Mouse (Mus musculus) hematopoietic stem cell, adult 5-6 weeks (primary cell): ENCODE measurements around the gene Cldn34b2. TPM values are rescaled to one million over a fixed set of nuclear protein-coding genes. Genes with fewer than 3 reads are reported as not detected.
"Not testable (repeated sequence)": the region's sequence is repeated elsewhere in the genome, so short reads cannot be mapped to it uniquely, and the experiment has no call there.

ENCODE experiments used
- ATAC-seq, 2 experiments: fragments of 125-278 bp in 1 of 2; replicated peaks in 1 of 2; 2 replicates each; pipeline ENCODE4 v1.8.0; 2016 to 2017; ENCODE audit warnings: inconsistent platforms in 2 of 2, mild to moderate bottlenecking in 2 of 2, moderate number of reproducible peaks in 2 of 2, low read depth in 1 of 2, moderate TSS enrichment in 1 of 2; ENCODE audit not compliant: low FRiP score in 2 of 2, poor library complexity in 2 of 2, severe bottlenecking in 2 of 2, insufficient read depth in 1 of 2, low TSS enrichment in 1 of 2
- total RNA-seq: library from RNA; stranded (forward); fragments of 172-1452, 232-1000 nt; gene quantifications from 2 replicates; pipeline ENCODE4 v1.2.3, GENCODE M21; 2017

The Cldn34b2 gene
- not detected in 2 replicates for total RNA-seq

DNA sequence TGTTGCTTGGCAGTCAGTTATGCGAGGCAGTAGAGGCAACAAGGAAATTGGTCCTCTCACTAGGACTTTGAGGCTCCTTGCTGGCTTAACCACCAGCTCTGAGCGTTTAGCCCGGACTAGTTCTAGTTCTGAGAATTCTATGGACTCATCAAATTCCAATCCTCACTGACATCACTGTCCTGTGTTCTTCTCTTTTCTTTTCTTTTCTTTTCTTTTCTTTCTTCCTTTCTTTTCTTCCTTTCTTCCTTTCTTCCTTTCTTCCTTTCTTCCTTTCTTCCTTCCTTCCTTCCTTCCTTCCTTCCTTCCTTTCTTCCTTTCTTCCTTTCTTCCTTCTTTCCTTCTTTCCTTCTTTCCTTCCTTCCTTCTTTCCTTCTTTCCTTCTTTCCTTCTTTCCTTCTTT is at the start of gene Cldn34b2:
Cldn34b2 (minus strand) TSS at position 101 of the 400 bp plus-strand sequence.
- ATAC-seq = not testable (repeated sequence)

DNA sequence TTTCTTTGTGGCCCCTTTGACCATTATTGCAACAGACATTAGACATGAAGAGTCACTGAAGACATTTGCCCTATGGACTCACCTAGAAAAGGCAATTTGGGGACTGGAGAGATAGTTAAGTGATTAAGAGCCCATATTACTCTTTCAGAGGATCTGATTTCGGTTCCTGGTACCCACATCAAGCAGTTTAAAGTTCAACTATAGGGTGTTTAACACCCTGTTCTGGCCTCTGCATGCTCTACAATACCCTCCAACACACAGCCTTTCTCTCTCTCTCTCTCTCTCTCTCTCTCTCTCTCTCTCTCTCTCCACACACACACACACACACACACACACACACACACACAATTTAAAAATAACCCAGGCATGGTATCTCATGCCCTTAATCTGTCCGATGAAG is 49.4 kb upstream of the Cldn34b2 start:
- ATAC-seq = no peak

DNA sequence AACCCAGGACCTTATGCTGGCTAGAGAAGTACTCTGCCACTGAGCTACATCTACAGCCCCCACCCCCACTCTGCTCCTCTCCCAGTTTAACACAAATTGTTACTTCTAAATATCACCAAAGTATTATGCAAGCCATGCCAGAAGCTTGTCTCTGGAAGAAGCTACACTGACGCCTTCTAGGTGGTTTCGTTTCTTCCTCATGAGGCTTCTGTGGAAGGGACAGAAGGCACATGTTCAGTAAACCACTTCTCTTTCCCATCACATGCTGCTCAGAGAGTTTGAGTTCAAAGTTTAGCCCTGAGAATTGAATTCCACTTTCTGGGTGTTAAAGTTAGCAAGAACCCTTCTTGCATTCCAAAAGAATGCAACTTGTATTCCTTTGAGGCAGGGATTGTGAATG is 49.0 kb upstream of the Cldn34b2 start:
- ATAC-seq = peak in 1 of 2 experiments; percentile 62; a peak in 1 of 4 replicates

DNA sequence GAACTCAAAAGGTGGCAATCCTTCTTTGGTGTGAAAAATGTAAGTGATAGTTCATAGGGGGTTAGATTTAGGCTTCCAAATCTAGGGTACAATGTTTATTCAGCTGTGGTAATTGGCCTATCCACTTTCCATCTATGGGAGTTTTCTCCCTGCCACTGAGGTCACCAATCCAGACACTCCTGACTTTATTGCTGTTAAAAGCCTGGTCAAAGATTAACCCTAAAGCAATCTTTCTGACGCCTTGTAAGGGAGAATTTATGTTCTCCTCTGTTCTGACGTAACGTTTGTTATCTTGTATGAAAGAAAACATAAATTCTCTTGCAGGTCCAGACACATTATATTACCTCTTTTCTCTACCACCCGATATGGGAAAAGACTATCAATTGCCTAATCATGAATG is 47.4 kb upstream of the Cldn34b2 start:
- no peak for ATAC-seq

DNA sequence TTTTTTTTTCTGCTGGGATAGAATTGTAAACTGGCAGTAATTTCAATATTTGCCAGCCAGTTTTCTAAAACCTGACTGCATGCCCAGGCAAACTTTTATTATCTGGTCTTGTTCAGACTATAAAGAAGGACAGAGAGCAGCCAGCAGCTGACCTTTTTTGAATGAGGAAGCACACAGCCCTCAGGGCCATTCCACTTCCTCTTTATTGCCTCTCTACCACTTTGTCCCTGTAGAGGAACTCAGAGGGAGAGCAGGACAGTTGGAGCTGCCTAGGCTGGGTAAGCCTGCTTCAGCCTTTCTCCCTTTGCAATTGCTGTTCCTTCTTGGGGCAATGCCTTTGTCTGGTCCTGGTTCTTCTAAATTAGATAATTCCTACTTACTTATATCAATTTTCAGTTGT is 44.1 kb upstream of the Cldn34b2 start:
- peak; percentile 98 to 100 for ATAC-seq

DNA sequence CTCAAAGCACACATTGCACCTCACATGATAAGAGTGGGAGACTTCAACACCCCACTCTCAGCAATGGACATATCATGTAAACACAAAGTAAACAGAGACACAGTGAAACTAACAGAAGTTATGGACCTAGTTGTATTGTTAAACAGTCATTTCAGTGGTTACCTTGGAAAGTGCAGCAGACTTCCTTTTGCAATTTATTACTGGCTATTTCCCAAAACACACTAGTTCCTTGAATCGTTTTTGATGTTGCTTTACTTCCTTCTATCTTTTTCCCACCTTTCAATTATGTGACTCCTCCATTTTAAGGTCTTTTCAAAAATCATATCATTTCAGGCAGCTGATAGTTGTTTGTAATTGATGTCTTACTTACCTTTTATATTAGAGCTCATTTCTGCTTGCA is 43.5 kb upstream of the Cldn34b2 start:
- ATAC-seq = no peak

DNA sequence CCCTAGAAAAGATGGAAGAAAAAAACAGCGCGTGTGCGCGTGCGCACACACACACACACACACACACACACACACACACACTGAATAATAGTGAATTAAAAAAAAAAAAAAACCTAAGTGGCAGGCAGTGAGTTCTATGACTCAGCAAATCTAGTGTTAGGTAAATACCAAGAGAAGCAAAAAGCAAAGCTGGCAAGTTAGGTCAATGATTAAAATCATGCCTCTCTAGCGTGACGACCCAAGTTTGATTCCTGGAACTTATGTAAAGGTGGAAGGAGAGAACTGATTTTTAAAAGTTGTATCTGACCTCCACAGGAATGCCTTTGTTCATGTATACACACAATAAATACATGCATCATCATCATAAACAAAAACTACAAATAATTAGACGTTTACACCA is 41.7 kb upstream of the Cldn34b2 start:
- ATAC-seq = no peak

DNA sequence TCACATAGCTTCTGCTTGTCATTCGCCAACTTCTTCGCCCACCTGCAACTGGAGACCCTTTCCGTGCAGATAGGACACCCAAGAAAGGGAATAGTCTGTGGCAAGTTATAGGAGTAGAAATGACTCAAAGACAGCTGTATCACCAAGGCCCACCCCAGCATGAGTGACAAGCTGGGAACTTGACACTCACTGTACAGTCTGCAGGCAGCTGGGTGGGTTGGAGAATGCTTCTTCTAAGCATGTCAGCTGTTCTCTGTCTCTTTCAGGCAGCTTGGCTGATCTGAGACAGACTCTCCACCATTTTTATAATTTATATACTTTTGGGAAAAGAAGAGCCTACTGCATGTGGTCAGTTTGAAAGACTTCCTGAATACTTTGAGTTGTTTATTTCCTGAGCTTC is 39.5 kb upstream of the Cldn34b2 start:
- no peak for ATAC-seq

DNA sequence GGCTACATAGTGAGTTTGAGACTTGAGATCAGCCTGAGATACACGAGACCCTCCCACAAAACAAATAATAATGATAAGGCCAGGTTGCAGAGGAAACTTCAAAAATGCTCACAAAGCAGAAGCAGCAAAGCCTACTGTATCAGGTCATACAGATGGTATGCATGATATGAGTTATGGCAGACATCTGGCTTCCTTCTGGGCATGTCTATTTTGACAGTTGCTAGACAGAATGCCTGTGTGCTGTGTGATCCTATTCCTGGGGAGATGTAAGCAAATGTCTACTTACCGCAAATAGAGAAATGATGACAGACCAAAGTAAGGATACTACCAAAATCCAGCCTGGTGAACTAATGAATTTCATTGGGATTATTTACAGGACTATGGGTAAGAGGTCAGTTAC is 38.1 kb upstream of the Cldn34b2 start:
- ATAC-seq = no peak

DNA sequence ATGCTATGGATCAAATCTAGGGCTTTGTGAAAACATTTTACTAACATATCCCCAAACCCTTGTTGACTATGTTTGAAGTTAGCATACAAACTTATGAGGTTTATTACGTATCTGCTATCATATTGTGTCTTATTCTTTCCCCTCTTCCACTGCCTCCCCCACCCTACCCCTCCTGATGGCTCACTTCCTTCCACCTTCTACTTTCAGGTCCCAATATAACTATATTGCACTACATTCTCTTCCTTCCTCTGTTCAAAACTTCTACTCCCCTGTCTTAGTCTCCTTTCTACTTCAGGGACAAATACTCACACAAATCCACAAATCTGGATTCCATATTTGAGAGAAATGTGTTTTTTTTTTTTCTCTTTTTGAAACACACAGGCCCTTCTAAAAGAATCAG is 35.3 kb upstream of the Cldn34b2 start:
- ATAC-seq = no peak

DNA sequence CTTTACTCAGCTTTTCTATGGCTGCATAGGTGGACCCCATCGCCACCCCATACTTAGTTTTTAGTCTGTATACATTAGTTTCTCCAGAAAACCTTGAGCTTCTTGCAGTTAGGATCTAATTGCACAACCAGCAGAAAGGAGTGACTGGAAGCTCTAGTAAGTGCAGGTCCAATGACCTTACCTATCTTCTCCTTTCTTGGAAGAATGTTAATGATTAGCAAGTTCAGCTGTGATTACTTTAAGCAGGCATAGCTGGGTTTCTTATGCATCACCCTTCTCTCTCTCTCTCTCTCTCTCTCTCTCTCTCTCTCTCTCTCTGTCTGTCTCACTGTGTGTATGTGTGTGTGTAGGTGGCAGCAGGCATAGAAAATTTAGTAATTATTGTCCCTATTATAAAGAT is 23.7 kb upstream of the Cldn34b2 start:
- ATAC-seq = no peak

DNA sequence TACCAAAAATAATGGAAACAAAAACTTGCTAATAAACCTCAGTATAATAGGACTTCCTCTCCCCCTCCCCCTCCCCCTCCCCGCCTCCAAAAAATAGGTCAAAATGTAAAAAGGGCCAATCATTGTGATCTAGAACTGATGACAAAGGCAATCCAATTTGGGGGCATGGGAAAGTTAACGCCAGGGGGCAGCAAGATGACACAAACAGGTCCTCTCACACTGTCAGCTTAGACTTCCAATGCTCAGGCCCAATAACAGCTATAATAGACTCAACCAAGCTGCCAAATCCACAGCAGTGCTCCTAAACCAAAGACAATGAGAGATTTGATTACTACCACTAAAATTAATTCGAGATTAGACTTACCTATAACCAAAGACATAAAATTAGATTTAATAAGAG is 16.5 kb upstream of the Cldn34b2 start:
- peak; percentile 87 to 88 for ATAC-seq

DNA sequence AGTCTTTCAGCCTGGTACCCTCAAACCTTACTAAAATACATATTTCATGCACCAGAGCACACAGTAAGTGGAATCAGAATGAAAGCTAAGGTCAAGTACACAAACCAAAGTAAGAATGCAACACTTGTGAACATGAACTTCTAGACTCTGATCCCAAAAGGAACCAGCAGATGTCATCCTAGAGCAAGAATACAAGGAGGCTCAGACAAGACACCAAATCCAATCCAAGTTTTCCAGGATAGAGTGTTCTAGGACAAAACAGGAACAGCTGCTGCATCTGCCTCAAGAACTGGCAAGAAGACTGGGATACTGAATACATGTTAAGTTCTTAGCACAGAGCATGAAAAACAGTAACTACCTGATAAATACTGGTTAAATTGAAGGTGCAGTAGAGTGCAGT is 30.2 kb downstream of the Cldn34b2 start:
- no peak for ATAC-seq

DNA sequence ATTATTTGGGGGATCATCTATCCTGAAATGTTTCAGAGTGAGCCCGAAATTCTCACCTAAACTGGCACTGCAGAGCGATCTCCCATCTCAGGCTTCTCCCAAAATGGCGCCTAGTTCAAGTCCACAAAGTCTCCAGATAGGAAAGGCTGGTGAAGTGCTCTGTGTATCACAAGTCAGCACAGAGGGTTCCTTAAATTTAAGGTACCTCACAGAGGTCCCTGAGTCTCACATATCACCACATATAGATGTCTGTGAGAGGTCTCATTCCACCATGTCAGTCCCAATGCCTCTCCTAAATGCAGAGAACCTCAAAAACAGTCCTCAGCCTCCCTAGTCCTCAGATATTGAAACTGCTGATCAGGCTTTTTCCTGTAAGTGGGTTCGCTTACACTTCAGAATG is 34.6 kb downstream of the Cldn34b2 start, which contains the start of gene Magea2:
Magea2 (minus strand) TSS at position 101 of the 400 bp plus-strand sequence.
- not testable (repeated sequence) for ATAC-seq

DNA sequence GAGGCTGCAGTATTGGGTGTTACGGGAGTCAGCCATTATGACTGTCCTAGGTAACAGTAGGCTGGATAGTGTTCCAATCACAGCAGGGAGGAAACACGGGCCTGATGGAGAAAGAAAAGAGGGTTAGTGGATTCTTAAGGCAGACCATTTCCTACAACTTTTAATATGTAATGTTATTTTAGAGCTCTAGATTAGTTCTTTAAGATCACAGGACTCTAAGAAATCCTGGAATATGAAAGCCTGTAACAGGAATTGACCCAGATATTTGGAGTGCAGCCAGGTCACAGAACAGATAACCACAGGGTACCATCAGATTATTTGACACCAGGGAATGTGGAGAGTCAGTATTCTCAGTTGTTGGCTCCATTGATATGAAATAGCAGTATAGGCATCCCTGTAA is 38.5 kb downstream of the Cldn34b2 start, which contains the start of gene Magea1:
Magea1 (minus strand) TSS at position 101 of the 400 bp plus-strand sequence.
- not testable (repeated sequence) for ATAC-seq

Other genes with a start within 250 kb of the Cldn34b2 start
- gene Cldn34b1, start 238.1 kb downstream of the Cldn34b2 start, total RNA-seq = not detected in 2 replicates
- not detected in 2 replicates for gene Magea6, start 192.4 kb downstream of the Cldn34b2 start, total RNA-seq
- not detected in 2 replicates for gene Magea3, start 178.9 kb downstream of the Cldn34b2 start, total RNA-seq
- not detected in 2 replicates for gene Magea8, start 132.6 kb downstream of the Cldn34b2 start, total RNA-seq
- gene Magea5, start 65.3 kb downstream of the Cldn34b2 start, total RNA-seq = not detected in 2 replicates
- gene Magea1, start 38.6 kb downstream of the Cldn34b2 start, total RNA-seq = not detected in 2 replicates
- not detected in 2 replicates for gene Magea2, start 34.7 kb downstream of the Cldn34b2 start, total RNA-seq
- gene Sat1, start 88.0 kb upstream of the Cldn34b2 start, total RNA-seq = 128 and 184 TPM in 2 replicates
- gene Acot9, start 134.0 kb upstream of the Cldn34b2 start, total RNA-seq = 32.4 and 40.9 TPM in 2 replicates
- 41.3 and 94.8 TPM in 2 replicates for gene Prdx4, start 212.3 kb upstream of the Cldn34b2 start, total RNA-seq